Mouse (Mus musculus): ENCODE data around the gene Chst3.
"Not testable (repeated sequence)": the region's sequence is repeated elsewhere in the genome, so short reads cannot be mapped to it uniquely, and the experiment has no call there.

The Chst3 gene

GRCm38 (mm10) chr10:60156016-60156415 is 63.0 kb downstream of the Chst3 start:
- DNase-seq (ENCODE audit: low read depth): no peak

- peak; percentile 48 for DNase-seq (ENCODE audit: low read depth)
These were observed 67.9 kb downstream of the Chst3 start for GRCm38 (mm10) chr10:60151107-60151663.

- peak; percentile 27 for DNase-seq (ENCODE audit: low read depth)
These were observed 71.0 kb downstream of the Chst3 start for GRCm38 (mm10) chr10:60148087-60148486.

GRCm38 (mm10) chr10:60147510-60148047 is 71.5 kb downstream of the Chst3 start:
- DNase-seq (ENCODE audit: low read depth): not testable (repeated sequence)

- no peak for DNase-seq (ENCODE audit: low read depth)
These were observed 77.4 kb downstream of the Chst3 start for GRCm38 (mm10) chr10:60141656-60142160.

- DNase-seq (ENCODE audit: low read depth): no peak
These were observed 78.3 kb downstream of the Chst3 start for GRCm38 (mm10) chr10:60140751-60141150.

- DNase-seq (ENCODE audit: low read depth): no peak
These were observed 80.4 kb downstream of the Chst3 start for GRCm38 (mm10) chr10:60138680-60139079.

- no peak for DNase-seq (ENCODE audit: low read depth)
These were observed 82.1 kb downstream of the Chst3 start for GRCm38 (mm10) chr10:60136935-60137334.

- DNase-seq (ENCODE audit: low read depth): not testable (repeated sequence)
These were observed 83.0 kb downstream of the Chst3 start for GRCm38 (mm10) chr10:60136010-60136409.

GRCm38 (mm10) chr10:60134201-60134600 is 84.9 kb downstream of the Chst3 start:
- no peak for DNase-seq (ENCODE audit: low read depth)

- no peak for DNase-seq (ENCODE audit: low read depth)
These were observed 85.6 kb downstream of the Chst3 start for GRCm38 (mm10) chr10:60133501-60133900.
